Mouse (Mus musculus): ENCODE measurements around the gene Lrrc58. TPM values are rescaled to one million over a fixed set of nuclear protein-coding genes. Genes with fewer than 3 reads are reported as not detected.
A peak's percentile ranks its signal among the peaks of the same experiment; 100 is the strongest.

The Lrrc58 gene
- polyA plus RNA-seq, 1 experiment from 2014 or later, result 27.5 TPM

GRCm38 (mm10) chr16:37871112-37871715, 3.0 kb downstream of the Lrrc58 start:
- no peak overlapping the region for H3K27ac ChIP-seq (replicated peaks)
- ATAC-seq (ENCODE audit: low FRiP score, low TSS enrichment), result no peak
- no peak for DNase-seq (ENCODE audit: low spot score)
- H3K4me1 ChIP-seq (replicated peaks; ENCODE audit: control insufficient read depth, insufficient read depth), result peaks cover 7% of the 10 kb centered on the region; the same call in 1 of the 2 replicates
- no peaks in the 10 kb centered on the region for H3K27me3 ChIP-seq (ENCODE audit: control insufficient read depth, insufficient read depth, low read length)
- 51% methylated on average over 4 of the region's 4 CpGs for WGBS
- TF ChIP-seq CTCF (IDR thresholded peaks at IDR 0.05; ENCODE audit: low read depth) (no peak), EP300 (optimal IDR thresholded peaks at IDR 0.05) (no peak)
- H3K9ac ChIP-seq (ENCODE audit: low read length), result no peak overlapping the region
- H3K9me3 ChIP-seq (ENCODE audit: control insufficient read depth, low read length), result no peaks in the 10 kb centered on the region
- H3K4me2 ChIP-seq (replicated peaks; ENCODE audit: low read depth), result 0 out of 2 replicates have a peak overlapping the region, but pooled peaks have one; percentile 15
- no peaks in the 10 kb centered on the region for H3K36me3 ChIP-seq (ENCODE audit: control insufficient read depth, insufficient read depth, low read length)
- no peak overlapping the region for H3K4me3 ChIP-seq (ENCODE audit: low read depth, low read length)

GRCm38 (mm10) chr16:37874501-37875235, 6.5 kb downstream of the Lrrc58 start:
- H3K4me1 ChIP-seq (replicated peaks; ENCODE audit: control insufficient read depth, insufficient read depth), result peaks cover 7% of the 10 kb centered on the region; the same call in 1 of the 2 replicates

GRCm38 (mm10) chr16:37877406-37877805, 9.2 kb downstream of the Lrrc58 start:
- ATAC-seq (ENCODE audit: low FRiP score, low TSS enrichment) (no peak), DNase-seq (ENCODE audit: low spot score) (peak; percentile 5)
- Histone ChIP-seq H3K9me3 (ENCODE audit: control insufficient read depth, low read length) (no peaks in the 10 kb centered on the region), H3K27me3 (ENCODE audit: control insufficient read depth, insufficient read depth, low read length) (no peaks in the 10 kb centered on the region), H3K4me3 (ENCODE audit: low read depth, low read length) (no peak overlapping the region), H3K36me3 (ENCODE audit: control insufficient read depth, insufficient read depth, low read length) (peaks cover 3% of the 10 kb centered on the region; the same call in 1 of the 2 replicates), H3K9ac (ENCODE audit: low read length) (no peak overlapping the region), H3K4me2 (replicated peaks; ENCODE audit: low read depth) (no peak overlapping the region), H3K27ac (replicated peaks) (no peak overlapping the region), H3K4me1 (replicated peaks; ENCODE audit: control insufficient read depth, insufficient read depth) (no peaks in the 10 kb centered on the region)
- no peak for TF ChIP-seq EP300 (optimal IDR thresholded peaks at IDR 0.05)
- no peak for TF ChIP-seq CTCF (IDR thresholded peaks at IDR 0.05; ENCODE audit: low read depth)
- WGBS, result 89% methylated on average over 3 of the region's 3 CpGs

More at GRCm38 (mm10) chr16:37874501-37875235, 6.5 kb downstream of the Lrrc58 start:
- Histone ChIP-seq H3K9me3 (ENCODE audit: control insufficient read depth, low read length) (no peaks in the 10 kb centered on the region), H3K27me3 (ENCODE audit: control insufficient read depth, insufficient read depth, low read length) (no peaks in the 10 kb centered on the region), H3K4me3 (ENCODE audit: low read depth, low read length) (no peak overlapping the region), H3K27ac (replicated peaks) (no peak overlapping the region), H3K9ac (ENCODE audit: low read length) (no peak overlapping the region), H3K4me2 (replicated peaks; ENCODE audit: low read depth) (no peak overlapping the region), H3K36me3 (ENCODE audit: control insufficient read depth, insufficient read depth, low read length) (no peaks in the 10 kb centered on the region; the same call in 1 of the 2 replicates)
- TF ChIP-seq EP300 (optimal IDR thresholded peaks at IDR 0.05), result no peak
- TF ChIP-seq CTCF (IDR thresholded peaks at IDR 0.05; ENCODE audit: low read depth), result no peak
- ATAC-seq (ENCODE audit: low FRiP score, low TSS enrichment), result no peak
- no peak for DNase-seq (ENCODE audit: low spot score)
- 79% methylated on average over 4 of the region's 4 CpGs for WGBS

DNA sequence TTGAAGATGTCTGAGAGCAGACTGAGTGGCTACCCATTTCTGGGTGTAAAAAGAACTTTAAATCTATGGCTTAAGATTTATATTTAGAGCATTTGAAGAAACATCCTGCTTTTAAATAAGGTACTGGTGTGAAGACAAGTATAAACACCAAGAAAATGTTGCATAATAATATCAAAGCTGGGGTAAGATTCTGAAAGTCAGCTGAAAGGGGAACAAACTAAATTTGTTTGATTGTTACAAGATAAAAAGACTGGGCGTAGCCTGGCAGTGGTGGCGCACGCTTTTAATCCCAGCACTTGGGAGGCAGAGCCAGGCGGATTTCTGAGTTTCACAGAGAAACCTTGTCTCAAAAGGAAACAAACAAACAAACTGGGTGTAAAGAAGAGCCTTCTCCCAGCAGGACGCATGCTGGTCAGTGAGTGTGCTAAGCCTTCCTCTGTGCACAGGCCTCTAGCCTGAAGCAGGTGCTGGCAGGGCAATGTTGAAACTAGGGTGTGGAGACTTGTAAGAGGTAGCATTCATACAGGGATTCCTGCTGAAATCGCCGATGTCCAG, 10.8 kb downstream of the Lrrc58 start:
- DNase-seq (ENCODE audit: low spot score) (peak; percentile 9), ATAC-seq (ENCODE audit: low FRiP score, low TSS enrichment) (no peak)
- no peaks in the 10 kb centered on the region for H3K27me3 ChIP-seq (ENCODE audit: control insufficient read depth, insufficient read depth, low read length)
- TF ChIP-seq EP300 (optimal IDR thresholded peaks at IDR 0.05) (no peak), CTCF (IDR thresholded peaks at IDR 0.05; ENCODE audit: low read depth) (no peak)
- H3K4me2 ChIP-seq (replicated peaks; ENCODE audit: low read depth), result no peak overlapping the region
- H3K9ac ChIP-seq (ENCODE audit: low read length), result no peak overlapping the region
- no peak overlapping the region for H3K4me3 ChIP-seq (ENCODE audit: low read depth, low read length)
- 85% methylated on average over 7 of the region's 7 CpGs for WGBS
- no peaks in the 10 kb centered on the region for H3K4me1 ChIP-seq (replicated peaks; ENCODE audit: control insufficient read depth, insufficient read depth)
- H3K9me3 ChIP-seq (ENCODE audit: control insufficient read depth, low read length), result no peaks in the 10 kb centered on the region
- H3K36me3 ChIP-seq (ENCODE audit: control insufficient read depth, insufficient read depth, low read length), result peaks cover 8% of the 10 kb centered on the region; the same call in 1 of the 2 replicates
- no peak overlapping the region for H3K27ac ChIP-seq (replicated peaks)

GRCm38 (mm10) chr16:37879750-37880419, 11.7 kb downstream of the Lrrc58 start:
- peak; percentile 5 for DNase-seq (ENCODE audit: low spot score)
- no peak for TF ChIP-seq CTCF (IDR thresholded peaks at IDR 0.05; ENCODE audit: low read depth)
- no peak for TF ChIP-seq EP300 (optimal IDR thresholded peaks at IDR 0.05)
- Histone ChIP-seq H3K27me3 (ENCODE audit: control insufficient read depth, insufficient read depth, low read length) (no peaks in the 10 kb centered on the region), H3K9me3 (ENCODE audit: control insufficient read depth, low read length) (no peaks in the 10 kb centered on the region), H3K36me3 (ENCODE audit: control insufficient read depth, insufficient read depth, low read length) (peaks cover 8% of the 10 kb centered on the region; the same call in 1 of the 2 replicates), H3K4me1 (replicated peaks; ENCODE audit: control insufficient read depth, insufficient read depth) (no peaks in the 10 kb centered on the region), H3K27ac (replicated peaks) (no peak overlapping the region), H3K4me3 (ENCODE audit: low read depth, low read length) (no peak overlapping the region), H3K9ac (ENCODE audit: low read length) (no peak overlapping the region), H3K4me2 (replicated peaks; ENCODE audit: low read depth) (no peak overlapping the region)
- no peak for ATAC-seq (ENCODE audit: low FRiP score, low TSS enrichment)
- WGBS, result 94% methylated on average over 4 of the region's 4 CpGs
